Comparison of ENCODE assay signal across 16 mouse cellular contexts in the genomic region with DNA sequence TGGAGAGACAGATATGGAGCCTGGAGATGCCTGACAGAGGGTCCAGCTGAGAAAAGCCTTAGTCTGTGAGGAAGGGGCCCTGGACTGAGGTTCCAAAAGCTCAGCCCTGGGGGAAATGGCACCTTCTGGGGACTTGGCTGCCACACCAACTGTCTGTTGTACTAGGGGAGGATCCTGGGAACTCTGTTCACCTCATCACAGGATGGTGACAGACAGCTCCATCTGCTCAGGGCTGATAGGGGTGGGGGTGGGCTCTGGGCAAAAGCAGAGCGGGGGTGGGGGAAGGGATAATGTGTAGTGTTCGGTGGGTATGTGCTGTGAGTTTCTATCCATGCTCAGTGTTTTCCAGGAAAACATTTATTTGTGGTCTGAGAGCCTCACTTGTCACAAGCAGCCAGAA. TPM values are rescaled to one million over a fixed set of nuclear protein-coding genes. Genes with fewer than 3 reads are reported as not detected.
DNase-seq lines count a peak whose midpoint lies in the region; ATAC-seq lines count a peak whose summit lies in the region.
"Had no signal": no experiment of that assay in that cellular context is flagged by ENCODE, and none has a peak within 500 bp of the region (broad histone marks: within the 10 kb centered on the region; RNA-seq: fewer than 3 reads in every experiment).

No protein-coding gene starts in this region.

- peaks cover 46% of the 10 kb centered on the region for H3K4me1 ChIP-seq in megakaryocyte, embryonic 14.5 days
- no peaks in the 10 kb centered on the region for H3K4me1 ChIP-seq in embryonic facial prominence, embryonic 11.5 days (ENCODE audit: control insufficient read depth, insufficient read depth, low read length)
- H3K4me1 ChIP-seq in hindbrain, embryonic 13.5 days (replicated peaks), result peaks cover 40% of the 10 kb centered on the region
- no peaks in the 10 kb centered on the region for H3K4me1 ChIP-seq in midbrain, embryonic 14.5 days (ENCODE audit: control insufficient read depth, insufficient read depth, low read length)

- H3K36me3 ChIP-seq in megakaryocyte, embryonic 14.5 days (replicated peaks; ENCODE audit: low read length), result peaks cover 12% of the 10 kb centered on the region
- H3K36me3 ChIP-seq in embryonic facial prominence, embryonic 11.5 days (replicated peaks; ENCODE audit: control insufficient read depth, insufficient read depth, low read depth, low read length), result no peaks in the 10 kb centered on the region
- H3K36me3 ChIP-seq in hindbrain, embryonic 13.5 days, result no peaks in the 10 kb centered on the region
- H3K36me3 ChIP-seq in midbrain, embryonic 14.5 days (ENCODE audit: control insufficient read depth, insufficient read depth, low read length), result no peaks in the 10 kb centered on the region

- H3K4me2 ChIP-seq in embryonic facial prominence, embryonic 11.5 days (ENCODE audit: low read depth, low read length), result no peak overlapping the region
- H3K4me2 ChIP-seq in hindbrain, embryonic 13.5 days, result no peak overlapping the region
- no peak overlapping the region for H3K4me2 ChIP-seq in midbrain, embryonic 14.5 days (ENCODE audit: low read length)

- DNase-seq in embryonic facial prominence, embryonic 11.5 days (ENCODE audit: low spot score), result no peak
- peak; percentile 23 for DNase-seq in midbrain, embryonic 14.5 days
- no peak for DNase-seq in heart, adult 18-20 months
- DNase-seq in frontal cortex, postnatal 36 days (ENCODE audit: low spot score in 2 of 2), result no peak
- no peak for DNase-seq in kidney, postnatal 10 days
- DNase-seq: adrenal gland, postnatal 36 days; cerebellum, postnatal 25 days; heart, adult 11 months; heart, postnatal 36 days; kidney, adult 8-10 months; thymus, postnatal 25 days had no signal

- WGBS in embryonic facial prominence, embryonic 11.5 days, result 79% methylated on average over 2 of the region's 2 CpGs
- WGBS in hindbrain, embryonic 13.5 days, result 58% methylated on average over 2 of the region's 2 CpGs
- 59% methylated on average over 2 of the region's 2 CpGs for WGBS in midbrain, embryonic 14.5 days

- ATAC-seq in megakaryocyte, adult 5-6 weeks (ENCODE audit: poor library complexity, severe bottlenecking), result no peak
- 0 out of 2 replicates have a peak, but pooled peaks have one; percentile 50 for ATAC-seq in embryonic facial prominence, embryonic 11.5 days (replicated peaks; ENCODE audit: insufficient number of reproducible peaks, low FRiP score, low TSS enrichment, low read depth)
- peak; percentile 70; the same call in 1 of the 2 replicates for ATAC-seq in hindbrain, embryonic 13.5 days (ENCODE audit: low FRiP score)
- no peak for ATAC-seq in midbrain, embryonic 14.5 days (ENCODE audit: low FRiP score, low TSS enrichment)

- H3K27ac ChIP-seq in embryonic facial prominence, embryonic 11.5 days (replicated peaks; ENCODE audit: low read depth, low read length), result no peak overlapping the region
- peak overlapping the region; percentile 31; the same call in 1 of the 2 replicates for H3K27ac ChIP-seq in hindbrain, embryonic 13.5 days
- no peak overlapping the region for H3K27ac ChIP-seq in midbrain, embryonic 14.5 days (replicated peaks; ENCODE audit: low read depth, low read length)
- H3K27ac ChIP-seq: left cerebral cortex, adult 2 months had no signal

- peak overlapping the region; percentile 31 for H3K4me3 ChIP-seq in megakaryocyte, embryonic 14.5 days (replicated peaks)
- H3K4me3 ChIP-seq in embryonic facial prominence, embryonic 11.5 days (ENCODE audit: low read depth, low read length), result no peak overlapping the region
- no peak overlapping the region for H3K4me3 ChIP-seq in hindbrain, embryonic 13.5 days
- H3K4me3 ChIP-seq in midbrain, embryonic 14.5 days (replicated peaks; ENCODE audit: low read depth, low read length), result no peak overlapping the region
- H3K4me3 ChIP-seq: left cerebral cortex, adult 2 months had no signal

- H3K9ac ChIP-seq in embryonic facial prominence, embryonic 11.5 days (replicated peaks; ENCODE audit: low read length), result no peak overlapping the region
- no peak overlapping the region for H3K9ac ChIP-seq in hindbrain, embryonic 13.5 days
- H3K9ac ChIP-seq in midbrain, embryonic 14.5 days (replicated peaks; ENCODE audit: low read length), result no peak overlapping the region

- H3K9me3 ChIP-seq in megakaryocyte, embryonic 14.5 days, result peaks cover 33% of the 10 kb centered on the region
- no peaks in the 10 kb centered on the region for H3K9me3 ChIP-seq in embryonic facial prominence, embryonic 11.5 days (replicated peaks; ENCODE audit: control insufficient read depth, low read length)
- no peaks in the 10 kb centered on the region for H3K9me3 ChIP-seq in hindbrain, embryonic 13.5 days
- H3K9me3 ChIP-seq in midbrain, embryonic 14.5 days (ENCODE audit: control insufficient read depth, low read length), result no peaks in the 10 kb centered on the region

- H3K27me3 ChIP-seq in megakaryocyte, embryonic 14.5 days (replicated peaks), result peaks cover 36% of the 10 kb centered on the region
- no peaks in the 10 kb centered on the region for H3K27me3 ChIP-seq in embryonic facial prominence, embryonic 11.5 days (ENCODE audit: control insufficient read depth, insufficient read depth, low read length)
- 0 out of 2 replicates have a peak, but pooled peaks cover 3% of the 10 kb centered on the region for H3K27me3 ChIP-seq in hindbrain, embryonic 13.5 days
- H3K27me3 ChIP-seq in midbrain, embryonic 14.5 days (ENCODE audit: control insufficient read depth, insufficient read depth, low read length), result no peaks in the 10 kb centered on the region

RNA-seq across cellular contexts. Expression of a gene that starts 28.2 kb away (rescaled TPM):
- 8.3 and 9.3 TPM in 2 replicates for polyA plus RNA-seq in megakaryocyte, embryonic 14.5 days (2012; ENCODE audit: insufficient read depth, low replicate concordance)
- 41.1 and 48.0 TPM in 2 replicates for total RNA-seq in megakaryocyte, adult 5-6 weeks (2015)
- 36.3 and 46.1 TPM in 2 replicates for total RNA-seq in megakaryocyte, adult 5-6 weeks (2017)
- 6.9 and 8.0 TPM in 2 replicates for polyA plus RNA-seq in embryonic facial prominence, embryonic 11.5 days (2014; fragmentation: Nextera tagmentation; extraction: Ambion mirVana)
- polyA plus RNA-seq in hindbrain, embryonic 13.5 days (2015; fragmentation: Nextera tagmentation; extraction: Ambion mirVana), result 43.7 and 44.2 TPM in 2 replicates
- 56.4 and 65.9 TPM in 2 replicates for polyA plus RNA-seq in midbrain, embryonic 14.5 days (2014; fragmentation: Nextera tagmentation; extraction: Ambion mirVana)
- 1 to 10 TPM in 1 of 2 experiments, under 1 TPM in 1; 0.77 to 2.6 TPM for total RNA-seq in heart, adult 18-20 months (2021)

RNA-seq across cellular contexts. Expression of a gene that starts 50.4 kb away (rescaled TPM):
- not detected in 2 replicates for polyA plus RNA-seq in megakaryocyte, embryonic 14.5 days (2012; ENCODE audit: insufficient read depth, low replicate concordance)
- 0.05 TPM in 1 of 2 replicates, not detected in the other for total RNA-seq in megakaryocyte, adult 5-6 weeks (2015)
- not detected in 2 replicates for total RNA-seq in megakaryocyte, adult 5-6 weeks (2017)
- 0.10 TPM in 1 of 2 replicates, not detected in the other for polyA plus RNA-seq in embryonic facial prominence, embryonic 11.5 days (2014; fragmentation: Nextera tagmentation; extraction: Ambion mirVana)
- 0.10 and 0.29 TPM in 2 replicates for polyA plus RNA-seq in hindbrain, embryonic 13.5 days (2015; fragmentation: Nextera tagmentation; extraction: Ambion mirVana)
- not detected in 2 replicates for polyA plus RNA-seq in midbrain, embryonic 14.5 days (2014; fragmentation: Nextera tagmentation; extraction: Ambion mirVana)
- 10 to 100 TPM; 16.4 to 18.1 TPM for total RNA-seq in heart, adult 18-20 months (2021)

RNA-seq across cellular contexts. Expression of a gene that starts 52.4 kb away (rescaled TPM):
- not detected in 2 replicates for polyA plus RNA-seq in megakaryocyte, embryonic 14.5 days (2012; ENCODE audit: insufficient read depth, low replicate concordance)
- total RNA-seq in megakaryocyte, adult 5-6 weeks (2015), result not detected in 2 replicates
- total RNA-seq in megakaryocyte, adult 5-6 weeks (2017), result not detected in 2 replicates
- 0.42 TPM in 1 of 2 replicates, not detected in the other for polyA plus RNA-seq in embryonic facial prominence, embryonic 11.5 days (2014; fragmentation: Nextera tagmentation; extraction: Ambion mirVana)
- not detected in 2 replicates for polyA plus RNA-seq in hindbrain, embryonic 13.5 days (2015; fragmentation: Nextera tagmentation; extraction: Ambion mirVana)
- polyA plus RNA-seq in midbrain, embryonic 14.5 days (2014; fragmentation: Nextera tagmentation; extraction: Ambion mirVana), result not detected in 2 replicates
- not detected for total RNA-seq in heart, adult 18-20 months (2021)
- total RNA-seq: adrenal gland, postnatal 36 days; heart, postnatal 36 days had no signal
- polyA plus RNA-seq: lung, embryonic 16.5 days had no signal

Comparison
In these comparisons a context has a peak if more than half of its experiments do, and no peak if none do; other contexts are left out.
1. ATAC-seq: peak in embryonic facial prominence, embryonic 11.5 days (single experiment) and hindbrain, embryonic 13.5 days (single experiment); none in megakaryocyte, adult 5-6 weeks (single experiment) and midbrain, embryonic 14.5 days (single experiment).